Mouse (Mus musculus) spleen, postnatal 4 days (tissue): Measurements from ENCODE around the gene Trak1.

ENCODE experiments used
- DNase-seq, 2 experiments: peaks; one replicate each; pipeline ENCODE4 v3.0.0; 2022; ENCODE audit warnings: low spot score in 2 of 2

The Trak1 gene

GRCm38 (mm10) chr9:121347981-121348380 is 50.7 kb downstream of the Trak1 start:
- no peak for DNase-seq

DNA sequence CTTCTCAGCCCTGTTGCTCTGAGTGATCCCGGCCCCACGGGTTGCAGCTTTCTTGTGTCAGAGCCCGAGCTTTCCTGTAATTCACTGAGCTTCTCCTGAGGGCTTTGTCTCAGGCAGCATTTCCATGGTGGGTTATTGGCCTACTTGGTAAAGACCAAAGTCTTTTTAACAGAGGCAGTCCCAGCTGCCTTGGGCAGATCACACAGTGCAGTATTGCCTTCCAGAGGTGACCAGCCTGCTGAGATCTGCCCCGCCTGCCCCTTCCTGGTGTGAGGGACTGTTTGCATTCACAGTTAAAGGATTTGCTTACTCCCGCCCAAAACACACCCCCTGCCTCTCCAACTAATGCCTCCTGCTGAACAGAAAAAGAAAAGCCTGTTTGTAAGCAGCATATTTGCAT is 51.2 kb downstream of the Trak1 start:
- no peak for DNase-seq

GRCm38 (mm10) chr9:121349111-121349510 is 51.8 kb downstream of the Trak1 start:
- no peak for DNase-seq

DNA sequence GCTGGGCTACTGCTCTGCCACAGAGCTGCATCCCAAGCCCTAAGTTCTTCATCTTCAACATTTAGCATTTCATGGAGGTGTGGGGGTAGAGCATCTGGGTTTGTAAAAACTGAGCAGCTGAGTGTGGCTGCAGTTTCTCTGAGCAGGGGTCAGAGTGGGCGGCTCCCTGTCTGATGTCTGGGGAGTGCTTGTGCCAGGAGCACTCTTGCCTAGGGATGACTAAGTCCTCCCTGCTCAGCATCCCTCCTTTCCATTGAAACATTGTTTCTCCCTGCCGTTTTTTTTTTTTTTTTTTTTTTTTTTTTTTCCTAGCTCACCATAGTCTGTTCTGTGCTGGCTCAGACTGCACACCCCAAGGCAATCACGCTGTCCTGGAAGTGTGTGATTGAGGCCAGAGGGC is 53.3 kb downstream of the Trak1 start:
- DNase-seq, result no peak

GRCm38 (mm10) chr9:121351388-121352078 is 54.2 kb downstream of the Trak1 start:
- no peak for DNase-seq

- DNase-seq, result peak; percentile 55 to 87
These were observed 54.9 kb downstream of the Trak1 start for GRCm38 (mm10) chr9:121352131-121352606.

GRCm38 (mm10) chr9:121352726-121353125 is 55.4 kb downstream of the Trak1 start:
- DNase-seq, result no peak

GRCm38 (mm10) chr9:121354792-121355390 is 57.6 kb downstream of the Trak1 start:
- DNase-seq, result peak; percentile 58 to 83

GRCm38 (mm10) chr9:121355431-121356141 is 58.3 kb downstream of the Trak1 start:
- DNase-seq, result no peak

DNA sequence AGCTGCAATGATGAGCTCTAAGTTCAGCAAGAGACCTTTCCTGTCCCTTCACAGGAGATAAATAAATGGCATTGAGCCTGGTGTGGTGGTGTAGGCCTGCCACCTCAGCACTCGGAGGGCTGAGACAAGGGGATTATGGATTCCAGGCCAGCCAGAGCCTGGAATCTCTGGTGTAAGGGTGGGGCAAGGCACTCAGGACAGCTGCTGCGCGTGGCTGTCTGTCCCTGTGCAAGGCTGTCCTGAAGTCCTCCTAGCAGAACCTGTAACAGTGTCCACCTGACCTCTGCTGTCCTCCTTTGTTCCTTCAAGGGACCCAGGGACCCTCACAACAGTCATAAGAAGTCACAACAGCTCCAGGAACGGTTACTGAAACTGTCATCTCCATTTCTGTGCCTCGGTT is 59.8 kb downstream of the Trak1 start:
- DNase-seq, result no peak

- no peak for DNase-seq
These were observed 60.4 kb downstream of the Trak1 start for GRCm38 (mm10) chr9:121357582-121358275.

GRCm38 (mm10) chr9:121358418-121358817 is 61.1 kb downstream of the Trak1 start:
- no peak for DNase-seq

DNA sequence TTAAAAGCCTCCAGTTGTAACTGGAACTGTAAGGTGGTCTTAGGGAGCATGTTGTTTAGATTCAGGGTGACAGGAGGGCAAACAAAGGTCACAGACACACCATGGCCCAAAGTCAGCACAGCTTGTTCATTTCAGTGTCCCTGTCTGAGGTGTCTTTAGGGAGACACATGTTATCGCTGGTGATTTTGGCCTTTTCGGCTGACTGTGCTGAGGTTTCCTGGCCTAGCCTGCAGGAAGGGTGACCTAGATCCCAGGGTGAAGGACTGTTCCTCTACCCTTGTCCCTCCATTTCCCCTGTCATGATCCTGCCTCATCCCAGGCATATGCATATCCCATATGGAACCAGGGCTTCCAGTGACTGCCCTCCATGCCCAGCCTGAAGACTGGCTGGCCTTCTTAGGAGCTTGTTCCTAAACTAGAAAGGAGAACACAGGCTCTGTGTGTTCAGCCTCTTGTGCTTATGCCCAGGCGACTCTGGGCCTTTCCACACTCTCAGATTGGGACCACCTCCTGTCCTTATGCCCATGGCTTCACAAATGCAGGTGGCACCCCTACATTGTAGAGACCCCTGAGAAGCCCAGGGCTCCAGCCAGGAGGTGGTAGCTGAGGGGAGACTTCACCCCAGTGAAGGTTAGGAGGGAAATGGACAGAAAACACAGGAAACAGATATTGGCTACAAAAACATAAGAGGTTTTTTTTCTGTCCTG is 62.1 kb downstream of the Trak1 start:
- no peak for DNase-seq

GRCm38 (mm10) chr9:121360327-121360954 is 63.1 kb downstream of the Trak1 start:
- DNase-seq, result peak; percentile 36 to 78

GRCm38 (mm10) chr9:121361010-121361409 is 63.7 kb downstream of the Trak1 start:
- DNase-seq, result peak; percentile 67 to 77

DNA sequence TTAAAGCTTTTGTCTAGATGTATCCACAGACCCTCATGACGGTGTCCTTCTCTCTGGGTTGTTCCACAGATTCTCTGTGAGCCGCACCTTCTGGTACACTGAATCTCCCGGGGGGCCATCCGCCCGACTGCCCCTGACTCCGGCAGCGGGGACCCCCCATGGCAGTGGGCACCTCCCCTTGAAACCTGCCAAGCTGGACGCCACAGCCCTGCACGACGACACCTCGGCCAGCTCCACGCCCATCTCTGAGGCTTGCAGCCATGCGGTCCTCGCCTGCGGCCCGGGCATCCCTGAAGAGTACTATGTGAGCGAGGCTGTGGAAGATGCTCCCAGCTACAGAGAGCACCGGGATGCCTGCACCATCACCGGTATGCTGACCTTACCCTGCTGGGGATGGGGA is 66.6 kb downstream of the Trak1 start:
- no peak for DNase-seq

DNA sequence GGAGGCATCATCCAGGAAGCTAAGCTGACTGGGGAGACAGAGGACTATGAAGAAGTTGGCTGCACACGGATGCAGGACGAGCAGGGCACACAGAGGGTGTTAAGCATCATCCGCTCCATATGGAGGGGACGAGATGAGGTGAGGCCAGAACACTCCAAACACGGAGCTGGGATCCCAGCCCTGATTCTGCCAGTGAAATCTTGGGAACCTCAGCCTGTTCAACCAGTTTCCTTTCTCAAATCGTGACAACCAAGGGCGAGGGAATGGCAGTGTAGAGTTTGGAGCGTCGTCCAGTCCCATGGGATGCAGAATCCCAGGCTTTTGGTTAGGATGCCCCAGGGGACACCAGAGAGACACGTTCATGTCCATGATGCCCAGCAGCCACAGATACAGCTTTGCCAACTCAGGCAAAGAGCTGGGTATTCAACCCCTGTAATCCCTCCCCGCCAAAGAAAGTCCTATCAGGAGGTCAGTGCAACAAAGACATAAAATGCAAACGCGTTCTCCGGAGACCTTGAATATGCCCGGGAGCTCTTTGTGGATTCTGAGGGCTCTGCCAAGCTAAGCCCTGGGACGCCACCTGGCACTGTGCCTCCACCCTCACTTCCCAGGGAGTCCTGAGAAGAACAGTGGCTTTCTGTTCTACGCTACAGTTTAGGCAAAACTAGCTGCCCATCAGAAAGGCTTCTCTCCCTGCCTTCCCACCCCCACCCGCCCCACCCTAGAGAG is 69.0 kb downstream of the Trak1 start:
- no peak for DNase-seq

GRCm38 (mm10) chr9:121366864-121367245 is 69.6 kb downstream of the Trak1 start:
- no peak for DNase-seq

DNA sequence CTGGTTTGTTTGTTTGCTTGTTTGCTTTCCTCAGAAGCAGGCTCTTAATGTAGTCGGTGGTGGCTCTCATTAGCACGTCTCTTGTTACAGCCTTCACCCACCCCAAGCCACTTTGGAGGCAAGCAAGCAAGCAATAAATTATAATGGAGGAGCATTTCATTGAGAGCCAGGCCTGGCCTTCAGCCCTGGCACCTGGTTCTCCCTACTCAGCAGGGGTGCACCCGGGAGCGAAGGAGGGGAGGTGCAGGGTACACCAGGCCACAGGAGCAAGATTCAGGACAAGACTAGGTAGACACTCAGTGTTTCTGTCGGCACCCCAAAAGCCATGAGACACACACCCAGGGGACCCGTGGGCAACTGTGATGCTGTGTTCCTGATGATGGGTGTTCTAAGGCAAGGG is 72.3 kb downstream of the Trak1 start:
- no peak for DNase-seq

GRCm38 (mm10) chr9:121371346-121371891 is 74.1 kb downstream of the Trak1 start:
- DNase-seq, result peak; percentile 50 to 77
